Mouse (Mus musculus): ENCODE measurements around the gene Nfia.

Nfia gene

GRCm38 (mm10) chr4:97963951-97964350 lies 191.4 kb downstream of the Nfia start:
- DNase-seq: no peak

- no peak for DNase-seq
These were observed 196.3 kb downstream of the Nfia start for GRCm38 (mm10) chr4:97968786-97969348.

DNA sequence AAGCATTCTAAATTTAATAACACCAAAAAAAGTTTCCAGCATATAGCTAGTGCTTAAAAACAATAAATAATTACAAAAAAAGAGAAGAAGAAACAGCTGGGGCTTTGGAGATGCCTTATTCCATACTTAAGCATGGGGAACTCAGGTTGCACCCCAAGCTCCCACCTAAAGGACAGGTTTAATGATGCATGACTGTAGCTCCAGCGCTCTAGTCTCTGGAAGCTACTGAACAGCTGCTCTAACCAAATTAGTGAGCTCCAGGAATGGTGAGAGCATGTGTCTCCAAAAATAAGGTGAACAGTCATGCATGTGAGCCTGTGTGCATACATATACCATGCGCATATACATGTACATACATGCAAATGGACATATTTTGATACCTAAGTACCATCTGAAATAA lies 200.5 kb downstream of the Nfia start:
- DNase-seq: no peak

DNA sequence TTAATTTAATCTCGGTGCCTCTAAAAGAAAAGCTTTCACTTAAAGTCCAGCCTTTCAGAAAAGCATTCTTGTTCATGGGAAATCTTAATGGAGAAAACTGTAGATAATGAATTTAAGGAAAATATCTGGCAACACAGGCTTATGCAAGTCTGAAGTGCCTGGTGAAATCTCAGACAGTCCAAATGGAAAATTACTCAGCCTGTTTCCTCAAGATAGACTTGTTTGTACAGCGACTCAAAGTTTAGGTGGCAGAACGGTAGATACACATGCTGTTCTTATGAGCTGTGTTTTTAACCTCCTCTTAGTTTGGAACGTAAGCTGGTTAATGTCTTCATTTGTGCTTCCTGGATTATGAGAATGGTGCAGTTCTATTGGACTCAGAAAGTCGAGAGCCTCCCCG lies 201.5 kb downstream of the Nfia start:
- no peak for DNase-seq

DNA sequence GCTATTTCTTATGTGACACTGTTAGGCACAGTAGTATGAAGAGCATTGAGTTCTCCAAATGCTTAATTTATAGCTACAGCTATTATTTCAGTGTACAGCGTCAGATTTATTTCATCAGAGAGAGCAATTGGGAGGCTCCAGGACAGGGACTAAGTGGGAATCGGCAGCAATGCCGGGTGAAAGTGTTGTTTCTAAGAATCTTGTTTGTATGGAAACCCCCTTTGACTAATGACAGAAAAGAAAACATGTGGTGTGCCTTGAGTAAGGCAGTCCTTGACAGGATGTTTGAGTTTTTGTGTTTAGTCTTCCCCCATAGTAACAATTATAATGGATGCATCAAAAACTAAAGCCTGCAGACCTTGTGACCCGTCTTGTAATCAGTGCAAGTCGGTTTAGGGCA lies 204.4 kb downstream of the Nfia start:
- no peak for DNase-seq

GRCm38 (mm10) chr4:97984361-97984760 lies 211.8 kb downstream of the Nfia start:
- DNase-seq: no peak

DNA sequence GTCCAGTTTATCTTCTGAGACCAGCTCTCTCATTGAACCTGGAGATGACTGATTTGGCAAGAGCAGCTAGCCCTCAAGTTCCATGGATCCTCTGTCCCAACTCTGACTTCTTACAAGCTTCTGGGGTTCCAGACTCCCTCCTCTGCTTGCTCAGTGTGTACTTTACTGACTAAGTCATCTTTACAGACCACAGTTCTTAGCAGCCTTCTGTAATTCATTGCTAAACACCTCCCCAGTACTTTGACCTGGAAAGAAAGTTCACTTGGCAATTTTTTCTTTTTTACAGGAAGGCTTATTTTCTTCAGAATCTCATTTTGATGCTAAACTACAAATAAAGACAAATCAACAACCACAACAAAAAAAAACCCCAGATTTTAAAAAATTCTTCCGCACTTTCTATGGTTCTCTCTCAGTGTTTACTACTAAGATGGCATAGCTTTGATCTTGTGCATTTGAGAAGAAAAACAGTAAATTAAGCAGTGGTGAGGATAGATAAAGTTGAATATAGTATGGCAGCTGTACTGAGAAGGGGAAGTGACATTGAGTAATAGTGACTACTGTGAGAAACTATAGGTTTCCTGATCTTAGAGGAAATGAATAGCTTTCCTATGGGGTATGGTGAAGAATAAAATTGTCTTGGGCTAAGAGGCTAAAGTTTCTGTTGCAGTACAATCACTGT lies 213.7 kb downstream of the Nfia start:
- no peak for DNase-seq

DNA sequence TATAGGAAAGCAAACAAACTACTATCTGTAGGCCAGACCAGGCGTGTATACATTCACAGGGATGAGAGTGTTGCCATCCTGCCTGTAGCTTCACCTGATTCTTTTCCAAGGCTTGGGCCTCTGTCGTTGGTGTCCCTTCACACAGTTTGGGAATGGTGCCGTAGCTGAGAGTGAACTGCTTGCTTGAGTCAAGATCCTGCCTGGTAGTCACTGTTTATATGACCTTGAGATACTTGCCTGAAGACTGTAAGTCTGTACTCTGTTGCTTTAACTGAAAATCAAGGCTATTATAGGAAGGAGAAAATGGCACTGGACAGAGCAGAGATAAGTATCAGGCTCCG lies 214.2 kb downstream of the Nfia start:
- no peak for DNase-seq

DNA sequence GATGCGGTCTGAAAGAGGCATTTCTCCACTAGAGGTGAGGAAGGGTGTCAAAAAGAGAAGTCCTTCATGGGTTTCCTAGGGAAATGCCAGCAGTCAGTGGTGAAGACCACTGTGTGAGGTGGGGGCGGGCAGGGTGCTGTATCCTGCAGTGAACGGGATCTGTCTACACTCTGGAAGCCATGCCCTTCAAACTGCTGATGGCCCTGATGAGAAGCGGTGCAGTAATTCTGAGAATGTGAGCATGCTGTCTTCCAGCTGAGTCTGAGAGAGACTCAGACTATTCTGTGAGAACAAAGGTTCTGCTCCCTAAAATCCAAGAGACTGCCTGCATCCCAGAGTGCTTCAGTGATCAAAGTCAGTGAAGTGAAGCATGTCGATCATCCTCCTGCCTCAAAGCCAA lies 216.2 kb downstream of the Nfia start:
- no peak for DNase-seq

DNA sequence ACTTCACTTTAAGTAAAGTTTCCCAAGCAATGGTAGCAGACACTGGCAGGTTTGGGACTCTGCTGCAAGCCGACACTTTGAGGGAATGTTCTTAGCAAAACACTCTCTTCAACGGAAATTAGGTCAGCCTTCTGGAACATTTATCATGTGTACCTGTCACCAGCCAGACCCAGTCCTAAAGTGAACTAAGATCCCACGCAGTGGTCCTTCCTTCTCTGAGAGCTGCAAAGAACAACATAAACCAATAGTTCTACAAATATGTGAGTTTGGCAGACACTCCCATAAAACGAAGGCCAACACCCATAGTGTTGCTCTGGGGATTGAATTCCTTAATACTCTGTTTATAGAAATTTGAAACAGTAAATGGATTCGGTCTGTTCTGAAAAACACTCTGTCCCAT lies 217.9 kb downstream of the Nfia start:
- DNase-seq: no peak

DNA sequence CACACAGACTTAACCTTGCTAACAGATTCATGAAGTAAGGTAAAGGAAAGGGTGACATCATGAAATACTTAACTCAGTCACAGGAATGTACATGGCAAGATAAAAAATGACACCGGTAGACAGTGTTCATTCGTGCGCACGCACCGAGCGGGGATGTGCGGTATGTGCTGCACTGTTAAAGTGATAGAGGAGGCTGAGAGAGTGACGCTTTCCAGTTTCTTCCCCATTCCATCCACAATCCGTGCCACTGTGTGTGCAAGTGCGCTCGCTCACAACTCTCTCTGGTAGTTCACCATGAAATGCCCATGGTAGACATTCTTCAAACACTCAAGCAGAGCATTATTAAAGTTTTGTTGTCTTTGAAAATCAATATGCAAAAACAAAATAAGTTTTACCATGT lies 218.9 kb downstream of the Nfia start:
- no peak for DNase-seq

GRCm38 (mm10) chr4:97991880-97992279 lies 219.3 kb downstream of the Nfia start:
- no peak for DNase-seq

DNA sequence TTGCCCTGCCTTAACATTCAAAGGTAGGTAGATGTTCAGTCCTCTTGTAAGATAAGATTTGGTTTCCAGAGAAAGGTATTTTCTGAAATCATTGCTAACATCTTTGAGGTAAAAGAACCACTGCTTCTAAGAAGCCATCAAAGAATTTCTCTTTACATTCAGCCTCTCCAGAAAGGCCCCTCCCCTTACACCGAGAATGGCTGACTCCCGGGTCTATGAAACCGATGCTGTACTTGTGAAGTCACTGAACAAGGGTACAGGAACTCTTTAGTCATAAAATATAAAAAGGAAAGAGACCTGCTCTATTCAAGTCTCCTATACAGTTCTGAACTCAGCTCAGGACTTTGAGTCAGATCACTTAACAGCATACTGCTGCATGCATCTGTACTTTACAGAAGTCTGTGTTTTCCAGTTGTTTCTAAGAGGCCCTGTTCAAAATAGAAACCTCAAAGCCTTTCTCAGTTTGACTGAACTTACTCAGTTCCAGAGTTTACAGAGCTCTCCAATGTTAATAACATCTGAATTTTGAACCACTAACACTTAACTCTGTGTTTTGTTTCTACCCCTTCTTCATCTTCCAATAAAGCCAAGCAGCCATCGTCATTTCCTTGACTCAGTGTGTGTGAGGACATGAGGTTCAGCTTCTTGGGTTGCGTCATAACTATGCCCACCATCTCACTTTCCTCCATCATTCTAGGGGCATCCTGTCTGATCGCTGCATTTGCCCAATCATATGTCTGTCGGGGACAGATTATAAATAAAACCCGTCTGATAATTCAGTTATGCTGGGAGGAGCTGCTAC lies 223.6 kb downstream of the Nfia start:
- no peak for DNase-seq

DNA sequence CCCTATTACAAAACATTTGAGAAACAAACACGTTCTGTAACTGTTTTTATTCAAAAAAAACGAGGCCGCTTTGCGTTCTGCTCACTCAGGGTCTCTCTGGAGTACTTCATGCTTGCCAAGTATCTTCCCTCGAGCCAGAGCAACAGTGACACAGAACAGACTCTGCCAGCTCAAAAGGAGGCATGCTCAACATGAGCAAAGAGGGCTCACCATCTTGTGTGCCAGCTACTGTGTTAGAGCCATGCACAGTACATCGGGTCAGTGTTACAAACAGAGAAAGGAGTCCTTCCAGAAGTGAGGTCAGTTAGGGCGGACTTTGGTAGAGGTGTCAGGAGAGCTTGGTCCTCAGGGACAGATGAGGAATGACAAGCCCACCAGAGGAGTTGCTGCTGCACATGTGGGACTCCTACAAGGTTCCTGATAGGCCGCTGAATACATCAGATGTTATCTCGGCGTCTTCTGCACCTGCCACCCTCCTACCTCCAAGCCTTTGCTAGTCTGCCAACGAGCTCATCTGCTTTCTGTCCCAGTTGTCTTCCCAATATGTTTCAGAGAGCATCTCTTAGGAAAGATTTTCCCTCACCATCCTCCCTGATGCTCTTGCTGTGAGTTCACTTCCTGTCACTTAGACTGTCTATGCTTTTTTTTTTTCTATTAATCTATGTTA lies 224.8 kb downstream of the Nfia start:
- no peak for DNase-seq

- no peak for DNase-seq
These were observed 229.7 kb downstream of the Nfia start for GRCm38 (mm10) chr4:98002206-98002605.

DNA sequence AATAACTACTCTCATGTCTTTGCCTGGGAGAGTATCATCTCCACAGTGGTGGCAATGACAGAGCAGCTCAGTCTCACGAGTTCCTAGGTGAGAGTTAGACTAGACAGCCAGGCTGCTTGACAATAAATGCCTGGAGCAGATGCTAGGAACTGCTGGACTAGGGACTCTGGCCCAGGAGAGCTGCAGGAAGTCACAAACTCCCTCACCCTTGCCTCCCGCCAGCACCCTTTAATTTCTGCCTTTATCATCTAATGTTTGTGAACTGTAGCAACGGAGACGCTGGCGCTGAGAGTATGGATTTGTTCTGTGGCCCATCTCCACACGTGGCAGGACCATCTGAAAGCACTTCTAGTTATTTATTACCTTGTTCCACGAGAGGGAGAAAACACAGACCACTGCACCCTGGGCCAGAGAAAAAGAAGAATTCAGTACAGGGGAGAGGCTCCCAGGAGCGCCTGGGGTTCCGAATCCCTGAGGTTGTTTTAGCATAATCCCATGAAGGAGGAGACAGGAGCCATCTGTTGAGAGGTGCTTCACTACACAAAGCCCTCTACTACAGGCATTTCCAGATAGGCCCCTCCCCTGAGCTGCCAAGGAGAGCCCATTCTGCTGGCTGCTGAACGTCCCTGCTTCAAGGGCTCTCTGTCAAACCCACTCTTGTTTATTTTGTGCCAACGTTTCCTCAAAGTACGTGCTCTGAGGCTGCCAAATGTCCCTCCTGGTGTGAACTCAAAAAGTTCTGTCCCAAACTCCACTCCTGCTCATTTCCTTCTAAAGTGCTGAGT lies 231.0 kb downstream of the Nfia start:
- no peak for DNase-seq

DNA sequence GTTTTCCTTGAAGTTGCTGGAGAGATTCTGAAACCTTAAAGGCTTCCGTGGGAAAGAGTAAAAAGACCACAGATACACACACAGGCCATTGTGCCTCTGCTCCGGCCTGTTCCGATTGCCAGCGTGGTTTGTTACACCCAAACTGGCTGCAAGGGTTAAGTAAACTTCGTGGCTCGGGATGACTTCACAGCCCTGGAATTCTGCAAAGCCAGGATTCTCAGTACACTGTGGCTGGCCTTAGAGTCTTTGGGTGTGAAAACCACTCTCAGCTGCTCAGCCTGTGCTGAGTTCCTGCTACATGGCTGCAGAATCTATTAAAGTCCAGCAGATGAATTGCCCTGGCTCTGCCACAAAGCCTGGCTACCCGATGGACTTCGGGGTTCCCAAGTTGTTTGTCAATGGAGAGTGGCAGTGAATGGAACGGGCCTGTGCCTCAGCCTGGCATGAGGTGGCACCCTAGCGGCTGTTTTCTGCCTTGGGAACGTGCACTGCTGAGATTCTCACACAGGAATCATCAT lies 231.6 kb downstream of the Nfia start:
- DNase-seq: no peak

DNA sequence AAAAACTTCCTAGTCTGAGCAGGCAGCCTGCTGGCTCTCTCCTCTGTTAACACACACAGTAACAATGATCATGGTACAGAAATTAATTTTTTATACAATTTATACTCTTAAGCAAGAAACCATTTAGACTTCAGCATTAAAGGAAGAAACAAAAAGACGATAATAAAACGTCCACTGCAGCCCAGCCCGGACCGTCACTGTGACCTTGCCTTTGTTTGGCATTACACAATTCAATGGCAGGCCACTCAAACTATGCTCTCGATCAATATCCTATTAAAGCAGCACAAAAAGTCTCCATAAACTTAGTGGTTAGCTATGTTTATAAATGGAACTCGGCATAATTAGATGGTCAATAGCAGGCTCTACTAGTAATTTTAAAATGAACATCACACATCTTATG lies 232.5 kb downstream of the Nfia start:
- no peak for DNase-seq

DNA sequence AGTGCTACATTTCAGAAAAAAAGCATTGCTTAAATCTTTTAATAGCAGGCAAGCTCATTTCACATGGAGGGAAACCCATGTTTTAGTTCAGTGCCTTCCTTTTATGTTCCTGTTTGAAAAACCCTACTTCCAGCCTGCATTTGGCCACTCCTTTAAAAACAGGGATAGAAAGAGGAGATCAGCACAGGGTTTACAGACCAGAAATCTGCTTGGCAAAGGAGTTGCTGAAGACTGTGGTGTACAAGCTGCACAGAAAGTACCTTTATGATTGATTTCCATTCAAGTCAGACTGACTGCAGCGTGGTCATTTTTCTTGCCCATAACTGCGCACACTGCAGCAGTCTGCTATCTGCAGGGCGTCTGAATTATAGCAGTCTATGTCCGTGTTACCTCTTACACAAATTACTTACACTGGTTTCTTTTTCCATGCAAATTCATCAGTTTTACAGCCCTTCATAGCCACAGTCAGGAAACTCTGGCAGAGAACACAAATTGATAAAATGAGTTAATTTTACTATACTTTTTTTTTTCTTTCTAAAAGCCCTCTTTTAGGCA lies 236.4 kb downstream of the Nfia start:
- DNase-seq: no peak

DNA sequence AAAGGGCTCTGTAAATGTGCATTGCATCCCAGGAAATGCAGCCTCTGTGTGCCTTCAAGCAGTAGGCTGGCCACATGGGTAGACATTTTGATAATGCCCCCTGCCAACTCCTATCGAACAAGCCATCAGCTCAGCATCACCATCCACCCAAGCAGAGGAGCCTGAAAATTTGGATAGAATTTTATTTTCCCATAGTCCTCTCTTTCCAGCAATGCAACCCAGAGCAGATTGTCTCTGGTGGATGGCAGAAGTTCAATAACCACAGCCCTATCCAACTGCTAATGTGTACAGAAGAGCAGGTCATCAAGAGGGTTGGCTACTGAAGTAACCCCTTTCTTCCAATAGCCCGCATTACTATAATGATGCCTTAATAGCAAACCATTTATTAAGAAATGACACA lies 237.4 kb downstream of the Nfia start:
- DNase-seq: no peak

DNA sequence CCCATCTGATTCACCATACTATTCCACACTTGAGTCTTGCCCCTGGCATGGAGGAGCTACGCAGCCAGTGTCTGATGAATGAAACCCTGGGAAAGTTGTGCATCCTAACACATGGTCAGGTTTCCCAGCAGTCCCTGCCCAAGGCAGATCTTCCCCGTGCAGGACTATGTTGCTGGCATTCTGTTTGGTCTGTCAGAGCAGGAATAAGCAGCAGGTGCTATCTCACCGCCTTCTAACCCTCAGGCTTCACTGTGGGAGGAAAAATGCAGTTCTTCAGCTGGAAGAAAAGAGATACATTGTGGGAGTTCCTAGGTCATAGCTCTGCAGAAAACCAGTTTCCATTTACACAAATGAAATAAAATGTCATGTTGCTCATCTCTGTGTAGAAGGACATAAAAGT lies 247.3 kb downstream of the Nfia start:
- no peak for DNase-seq

DNA sequence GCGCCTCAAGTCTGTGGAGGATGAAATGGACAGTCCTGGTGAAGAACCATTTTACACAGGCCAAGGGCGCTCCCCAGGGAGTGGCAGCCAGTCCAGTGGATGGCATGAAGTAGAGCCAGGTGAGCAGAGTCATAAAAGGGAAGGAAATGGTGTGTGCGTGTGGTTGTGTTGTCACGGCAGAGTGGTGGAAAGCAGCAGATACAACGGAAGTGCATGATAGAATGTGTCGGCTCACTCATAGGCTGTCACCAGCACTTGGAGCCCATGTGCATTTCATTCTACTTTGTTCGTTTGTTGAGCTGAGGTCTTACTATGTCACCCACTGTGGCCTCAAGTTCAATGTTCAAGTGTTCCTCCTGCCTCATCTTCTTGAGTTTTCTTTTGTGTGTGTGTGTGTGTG lies 248.3 kb downstream of the Nfia start:
- DNase-seq: no peak

Data from thymus, adult 18-20 months (tissue).